Mouse (Mus musculus): ENCODE data around the gene Kcnj9. TPM values are rescaled to one million over a fixed set of nuclear protein-coding genes. Genes with fewer than 3 reads are reported as not detected.

The Kcnj9 gene
- polyA plus RNA-seq, 1 experiment from 2014 or later = 0.04 TPM

DNA sequence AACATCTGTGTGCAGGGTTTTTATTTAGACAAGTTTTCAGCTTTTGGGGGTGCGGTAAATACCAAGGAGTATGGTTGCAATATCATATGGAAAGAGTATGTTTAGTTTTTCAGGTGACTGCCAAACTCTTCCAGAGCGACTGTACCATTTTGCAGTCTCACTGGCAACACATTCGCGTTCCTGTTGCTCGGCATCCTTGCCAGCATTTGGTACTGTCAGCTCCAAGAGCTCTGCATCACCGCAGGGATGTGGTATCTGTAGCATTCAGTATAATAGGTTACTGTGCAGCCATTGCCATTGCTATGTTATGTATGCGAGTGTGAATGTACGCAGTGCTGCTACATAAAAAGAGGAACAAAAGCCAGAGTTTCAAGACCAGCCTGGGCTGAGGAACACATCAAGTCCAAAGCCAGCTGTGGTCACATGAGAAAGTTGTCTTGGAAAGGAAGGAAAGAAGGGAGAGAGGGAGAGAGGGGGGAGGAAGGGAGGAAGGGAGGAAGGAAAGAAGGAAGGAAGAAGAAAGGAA is 2.4 kb upstream of the Kcnj9 start:
- Histone ChIP-seq H3K4me3 (no peak overlapping the region), H3K27me3 (peaks cover 49% of the 10 kb centered on the region), H3K27ac (no peak overlapping the region), H3K36me3 (no peaks in the 10 kb centered on the region), H3K4me1 (peaks cover under 1% of the 10 kb centered on the region; the same call in 1 of the 2 replicates), H3K4me2 (no peak overlapping the region), H3K9ac (no peak overlapping the region), H3K9me3 (no peaks in the 10 kb centered on the region)
- WGBS = 73% methylated on average over 8 of the region's 8 CpGs
- ATAC-seq (ENCODE audit: borderline replicate concordance, extremely low read depth, low FRiP score, low TSS enrichment) = no peak

DNA sequence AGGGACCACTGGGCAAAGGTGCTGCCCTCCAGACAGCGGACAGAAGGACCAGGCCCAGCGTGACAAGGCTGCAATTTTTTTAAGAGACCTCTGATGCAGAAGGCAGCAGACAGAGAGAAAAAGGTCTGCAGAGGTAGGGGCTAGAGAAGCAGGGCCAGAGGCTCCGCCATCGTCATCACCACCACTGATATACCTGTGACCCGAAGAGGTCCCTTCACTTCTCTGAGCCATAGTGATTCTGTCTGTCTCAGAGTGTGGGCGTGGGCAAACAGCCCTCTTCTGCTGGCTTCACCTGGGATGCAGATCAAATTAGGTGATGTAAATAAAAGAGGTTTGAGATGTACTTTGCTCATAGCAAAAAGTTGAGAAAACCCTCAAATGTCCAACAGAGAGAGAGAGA is 498 bp upstream of the Kcnj9 start:
- H3K36me3 ChIP-seq = no peaks in the 10 kb centered on the region
- H3K4me2 ChIP-seq = no peak overlapping the region
- H3K4me1 ChIP-seq = peaks cover 10% of the 10 kb centered on the region; the same call in 1 of the 2 replicates
- H3K9ac ChIP-seq = no peak overlapping the region
- H3K27me3 ChIP-seq = peaks cover 66% of the 10 kb centered on the region
- 66% methylated on average over 6 of the region's 6 CpGs for WGBS
- no peak overlapping the region for H3K4me3 ChIP-seq
- no peak for ATAC-seq (ENCODE audit: borderline replicate concordance, extremely low read depth, low FRiP score, low TSS enrichment)
- H3K9me3 ChIP-seq = no peaks in the 10 kb centered on the region
- no peak overlapping the region for H3K27ac ChIP-seq

DNA sequence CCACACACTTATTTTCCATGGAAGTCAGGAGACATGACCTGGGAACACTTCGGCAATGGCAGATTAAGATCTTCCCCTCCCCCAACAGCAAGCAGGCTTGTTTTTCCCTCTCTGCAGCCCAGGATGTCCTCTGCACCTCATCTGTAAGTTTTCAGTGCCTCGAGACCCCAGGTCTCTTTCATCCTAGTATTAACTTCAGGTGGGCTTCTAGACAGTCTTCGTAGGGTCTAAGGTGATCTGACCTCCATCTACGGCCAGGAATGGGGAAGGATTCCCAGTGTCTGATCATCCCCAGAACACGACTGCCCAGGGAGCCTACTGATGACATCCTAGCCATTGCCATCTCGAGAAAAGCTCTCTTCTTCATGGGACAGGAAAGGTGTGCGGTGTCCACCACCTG is 657 bp downstream of the Kcnj9 start:
- peaks cover 66% of the 10 kb centered on the region for H3K27me3 ChIP-seq
- 64% methylated on average over 7 of the region's 7 CpGs for WGBS

DNA sequence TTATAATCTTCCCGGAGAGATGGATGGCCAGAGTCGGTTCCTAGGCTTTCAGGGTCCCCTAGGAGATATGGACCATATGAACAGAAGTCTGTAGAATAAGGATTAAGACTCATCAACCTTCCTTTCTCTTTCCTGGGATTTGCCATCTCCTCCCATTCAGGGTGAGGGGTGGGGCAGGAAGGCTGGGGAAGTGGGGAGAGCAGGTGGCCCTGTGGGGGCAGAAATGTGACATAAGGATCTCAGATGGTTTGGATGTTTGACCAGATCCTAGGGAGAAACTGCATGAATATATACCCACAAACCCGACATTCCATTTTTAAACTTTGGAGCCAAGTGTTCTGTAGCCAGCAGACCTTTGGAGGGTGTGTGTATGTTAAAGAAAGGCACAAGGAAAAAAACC is 1.1 kb downstream of the Kcnj9 start:
- Histone ChIP-seq H3K36me3 (no peaks in the 10 kb centered on the region), H3K4me1 (peaks cover 10% of the 10 kb centered on the region; the same call in 1 of the 2 replicates), H3K27me3 (peaks cover 66% of the 10 kb centered on the region), H3K27ac (no peak overlapping the region), H3K4me2 (no peak overlapping the region), H3K4me3 (no peak overlapping the region), H3K9me3 (no peaks in the 10 kb centered on the region), H3K9ac (no peak overlapping the region)
- 73% methylated on average over 3 of the region's 3 CpGs for WGBS
- ATAC-seq (ENCODE audit: borderline replicate concordance, extremely low read depth, low FRiP score, low TSS enrichment) = no peak

More for the DNA sequence above, 657 bp downstream of the Kcnj9 start:
- Histone ChIP-seq H3K27ac (no peak overlapping the region), H3K4me1 (peaks cover 10% of the 10 kb centered on the region; the same call in 1 of the 2 replicates), H3K9ac (no peak overlapping the region), H3K4me2 (no peak overlapping the region), H3K4me3 (no peak overlapping the region), H3K9me3 (no peaks in the 10 kb centered on the region), H3K36me3 (no peaks in the 10 kb centered on the region)
- ATAC-seq (ENCODE audit: borderline replicate concordance, extremely low read depth, low FRiP score, low TSS enrichment) = no peak

DNA sequence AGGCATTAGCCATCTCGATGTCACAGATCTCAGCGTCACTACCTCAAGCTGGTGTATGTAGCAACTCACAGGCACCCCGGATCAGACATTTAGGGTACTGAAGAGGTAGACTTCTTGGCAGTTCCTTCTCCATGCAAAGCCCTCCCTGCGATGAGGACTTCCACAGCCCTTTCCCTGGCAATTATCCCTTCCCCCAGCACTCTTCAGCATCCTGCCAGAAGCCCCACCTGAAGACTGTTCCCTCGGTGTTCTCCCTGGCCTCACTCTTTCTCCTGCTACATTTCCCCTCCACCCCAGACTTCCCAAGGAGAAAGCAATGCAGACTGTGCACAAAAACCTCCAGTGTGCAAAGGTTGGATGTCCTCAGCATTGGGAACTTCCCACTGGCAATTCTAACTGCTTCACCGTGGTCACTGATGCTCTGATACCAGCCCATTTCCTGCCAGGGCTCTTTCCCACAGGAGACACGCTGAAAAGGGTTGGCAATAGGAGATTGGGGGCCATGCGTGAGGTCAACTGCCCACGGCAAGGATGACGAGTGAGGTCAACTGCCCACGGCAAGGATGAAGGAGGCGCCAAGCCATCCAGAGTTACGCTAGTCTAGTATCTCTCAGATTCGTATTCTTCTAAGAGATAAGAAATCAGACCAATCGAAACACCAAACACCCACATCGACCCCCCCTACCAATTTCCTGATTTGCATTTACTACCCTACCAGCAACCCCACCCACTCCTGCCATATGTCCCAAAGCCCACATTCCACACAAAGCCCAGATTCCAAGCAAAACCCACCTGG is 1.7 kb downstream of the Kcnj9 start:
- 74% methylated on average over 16 of the region's 16 CpGs for WGBS
- no peak for ATAC-seq (ENCODE audit: borderline replicate concordance, extremely low read depth, low FRiP score, low TSS enrichment)

GRCm38 (mm10) chr1:172326684-172327083 is 2.4 kb downstream of the Kcnj9 start:
- H3K4me3 ChIP-seq = peak overlapping the region; percentile 44
- H3K36me3 ChIP-seq = no peaks in the 10 kb centered on the region
- no peak overlapping the region for H3K9ac ChIP-seq
- no peak overlapping the region for H3K27ac ChIP-seq
- ATAC-seq (ENCODE audit: borderline replicate concordance, extremely low read depth, low FRiP score, low TSS enrichment) = no peak
- H3K4me1 ChIP-seq = peaks cover 10% of the 10 kb centered on the region; the same call in 1 of the 2 replicates
- no peaks in the 10 kb centered on the region for H3K9me3 ChIP-seq
- H3K4me2 ChIP-seq = peak overlapping the region; percentile 79
- peaks cover 65% of the 10 kb centered on the region for H3K27me3 ChIP-seq
- 52% methylated on average over 11 of the region's 11 CpGs for WGBS

More for the DNA sequence above, 1.7 kb downstream of the Kcnj9 start:
- no peaks in the 10 kb centered on the region for H3K36me3 ChIP-seq
- H3K27ac ChIP-seq = no peak overlapping the region
- no peak overlapping the region for H3K4me2 ChIP-seq
- no peak overlapping the region for H3K4me3 ChIP-seq
- H3K4me1 ChIP-seq = peaks cover 10% of the 10 kb centered on the region; the same call in 1 of the 2 replicates
- no peak overlapping the region for H3K9ac ChIP-seq
- H3K9me3 ChIP-seq = no peaks in the 10 kb centered on the region
- H3K27me3 ChIP-seq = peaks cover 66% of the 10 kb centered on the region

DNA sequence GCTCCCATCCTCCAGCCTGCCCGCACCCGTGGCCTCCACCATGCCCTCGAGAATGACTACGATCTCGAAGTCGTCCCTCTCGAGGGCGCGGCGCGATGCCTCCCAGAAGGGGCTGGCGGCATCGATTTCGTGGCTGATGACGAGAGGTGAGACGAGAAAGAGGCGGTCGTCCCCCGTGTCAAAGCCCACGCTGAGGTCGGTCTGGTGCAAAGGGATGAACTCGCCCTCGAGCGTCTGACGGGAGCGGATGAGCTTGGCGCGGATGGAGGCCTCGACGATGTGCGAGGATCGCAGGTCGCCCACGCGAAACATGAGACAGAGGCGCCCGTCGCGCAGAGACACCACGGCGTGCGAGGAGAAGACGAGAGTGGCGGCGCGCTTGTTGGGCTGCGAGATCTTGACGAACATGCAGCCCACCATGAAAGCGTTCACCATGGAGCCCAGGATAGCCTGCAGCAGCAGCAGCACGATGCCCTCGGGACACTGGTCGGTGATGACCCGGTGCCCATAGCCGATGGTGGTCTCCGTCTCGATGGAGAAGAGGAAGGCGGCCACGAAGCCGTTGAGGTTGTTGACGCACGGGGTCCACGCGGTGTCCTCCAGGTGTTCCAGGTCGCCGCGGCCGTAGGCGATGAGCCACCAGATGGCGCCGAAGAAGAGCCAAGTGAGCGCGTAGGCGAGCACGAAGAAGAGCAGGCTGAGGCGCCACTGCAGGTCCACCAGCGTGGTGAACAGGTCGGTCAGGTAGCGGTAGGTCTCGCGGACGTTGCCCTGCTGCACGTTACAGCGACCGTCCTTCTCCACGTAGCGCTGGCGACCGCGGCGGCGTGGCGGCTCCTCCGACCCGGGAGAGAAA is 3.2 kb downstream of the Kcnj9 start:
- Histone ChIP-seq H3K4me1 (peaks cover 10% of the 10 kb centered on the region; the same call in 1 of the 2 replicates), H3K4me3 (peak overlapping the region; percentile 44), H3K36me3 (no peaks in the 10 kb centered on the region), H3K27me3 (peaks cover 58% of the 10 kb centered on the region), H3K9me3 (no peaks in the 10 kb centered on the region), H3K27ac (no peak overlapping the region), H3K4me2 (peak overlapping the region; percentile 79), H3K9ac (no peak overlapping the region)
- 0 out of 2 replicates have a peak, but pooled peaks have one; percentile 40 for ATAC-seq (ENCODE audit: borderline replicate concordance, extremely low read depth, low FRiP score, low TSS enrichment)
- 17% methylated on average over 94 of the region's 94 CpGs for WGBS

- WGBS = 11% methylated on average over 7 of the region's 7 CpGs
- Histone ChIP-seq H3K4me3 (no peak overlapping the region), H3K36me3 (no peaks in the 10 kb centered on the region), H3K4me2 (no peak overlapping the region), H3K27ac (no peak overlapping the region), H3K9me3 (no peaks in the 10 kb centered on the region), H3K9ac (no peak overlapping the region), H3K4me1 (peaks cover 10% of the 10 kb centered on the region; the same call in 1 of the 2 replicates), H3K27me3 (peaks cover 50% of the 10 kb centered on the region)
- ATAC-seq (ENCODE audit: borderline replicate concordance, extremely low read depth, low FRiP score, low TSS enrichment) = no peak
Measured at GRCm38 (mm10) chr1:172324725-172325124, 4.4 kb downstream of the Kcnj9 start.

DNA sequence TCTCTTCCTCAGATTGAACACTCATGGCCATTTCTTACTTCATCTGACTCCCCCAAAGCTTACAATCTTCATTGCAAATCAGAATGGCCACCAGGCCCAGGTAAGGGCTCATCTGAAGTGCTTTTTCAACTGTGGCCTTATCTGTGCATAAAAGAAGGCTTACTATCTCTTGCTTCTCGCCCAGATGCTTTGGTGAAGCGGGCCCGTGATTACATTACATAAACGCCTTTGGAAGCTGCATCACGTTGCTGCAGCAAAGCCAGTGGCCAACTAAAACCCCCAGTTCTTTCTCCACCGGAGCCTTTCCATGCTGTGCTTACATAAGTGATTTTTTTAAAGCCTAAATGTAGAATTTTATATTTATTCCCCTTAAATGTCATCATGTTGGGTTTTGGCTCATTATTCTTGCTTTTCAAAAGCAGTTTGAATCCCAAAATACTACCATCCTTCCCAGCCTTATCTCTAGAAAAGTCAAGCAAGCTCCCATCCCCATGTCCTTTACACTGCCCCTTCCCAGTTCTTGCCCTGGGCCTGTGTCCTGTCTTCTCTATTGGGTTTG is 5.2 kb downstream of the Kcnj9 start:
- H3K9ac ChIP-seq = no peak overlapping the region
- H3K36me3 ChIP-seq = no peaks in the 10 kb centered on the region
- no peak for ATAC-seq (ENCODE audit: borderline replicate concordance, extremely low read depth, low FRiP score, low TSS enrichment)
- no peak overlapping the region for H3K4me2 ChIP-seq
- peaks cover 10% of the 10 kb centered on the region; the same call in 1 of the 2 replicates for H3K4me1 ChIP-seq
- peaks cover 41% of the 10 kb centered on the region for H3K27me3 ChIP-seq
- H3K4me3 ChIP-seq = no peak overlapping the region
- 60% methylated on average over 6 of the region's 6 CpGs for WGBS
- H3K27ac ChIP-seq = no peak overlapping the region
- no peaks in the 10 kb centered on the region for H3K9me3 ChIP-seq

DNA sequence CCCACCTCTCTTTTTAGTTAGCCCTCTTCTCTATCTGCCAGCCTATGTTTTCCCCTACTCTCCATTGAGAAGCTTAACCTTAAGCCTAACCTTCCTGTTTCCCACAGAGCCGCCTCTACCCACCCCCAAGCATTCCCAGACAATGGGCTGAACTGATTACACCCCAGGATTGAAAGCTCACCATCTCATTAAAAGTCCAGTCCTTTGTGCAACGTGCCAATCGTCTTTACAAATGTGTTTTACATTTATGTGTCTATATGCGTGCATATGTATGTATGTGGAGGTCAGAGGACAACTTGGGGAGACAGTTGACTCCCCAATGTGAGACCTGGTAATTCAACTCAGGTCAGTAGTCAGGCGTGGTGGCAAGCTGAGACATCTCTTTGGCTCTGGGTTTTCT is 5.8 kb downstream of the Kcnj9 start:
- ATAC-seq (ENCODE audit: borderline replicate concordance, extremely low read depth, low FRiP score, low TSS enrichment) = no peak
- no peak overlapping the region for H3K27ac ChIP-seq
- no peaks in the 10 kb centered on the region for H3K9me3 ChIP-seq
- no peak overlapping the region for H3K4me3 ChIP-seq
- peaks cover 36% of the 10 kb centered on the region for H3K27me3 ChIP-seq
- WGBS = 44% methylated on average over 5 of the region's 5 CpGs
- H3K36me3 ChIP-seq = peaks cover 3% of the 10 kb centered on the region; the same call in 1 of the 2 replicates
- H3K9ac ChIP-seq = no peak overlapping the region
- H3K4me1 ChIP-seq = peaks cover 10% of the 10 kb centered on the region; the same call in 1 of the 2 replicates
- H3K4me2 ChIP-seq = no peak overlapping the region

- H3K9ac ChIP-seq = no peak overlapping the region
- H3K27me3 ChIP-seq = peaks cover 30% of the 10 kb centered on the region
- H3K27ac ChIP-seq = no peak overlapping the region
- peaks cover 10% of the 10 kb centered on the region; the same call in 1 of the 2 replicates for H3K4me1 ChIP-seq
- 52% methylated on average over 13 of the region's 13 CpGs for WGBS
- ATAC-seq (ENCODE audit: borderline replicate concordance, extremely low read depth, low FRiP score, low TSS enrichment) = no peak
- H3K4me3 ChIP-seq = no peak overlapping the region
- peaks cover 7% of the 10 kb centered on the region; the same call in 1 of the 2 replicates for H3K36me3 ChIP-seq
- H3K9me3 ChIP-seq = no peaks in the 10 kb centered on the region
- no peak overlapping the region for H3K4me2 ChIP-seq
Measured at GRCm38 (mm10) chr1:172322725-172323124, 6.4 kb downstream of the Kcnj9 start.
